Mouse (Mus musculus) cortical plate, adult 2 months (tissue): ENCODE measurements around the gene Sall1.

Experiments
- CTCF ChIP-seq: fragments of 200-500 bp; IDR thresholded peaks from 2 replicates; pipeline ENCODE4 v1.5.1; 2011; ENCODE audit warnings: mild to moderate bottlenecking, control low read depth, low read length; ENCODE audit not compliant: insufficient read depth; ENCODE audit errors: extremely low read depth
- POLR2A ChIP-seq: fragments of 200-500 bp; IDR thresholded peaks from 2 replicates; pipeline ENCODE4 v1.6.1; 2011; ENCODE audit warnings: mild to moderate bottlenecking, low read length, control low read depth; ENCODE audit not compliant: insufficient read depth; ENCODE audit errors: extremely low read depth

- TF ChIP-seq CTCF: no peak
- no peak for TF ChIP-seq POLR2A
Observed at GRCm38 (mm10) chr8:88989002-88989401, 55.0 kb downstream of the Sall1 start.
